Mouse (Mus musculus) embryonic fibroblast, embryonic 13.5 days (primary cell): ENCODE data around the gene Gm16253.

Experiments used
- CTCF ChIP-seq: IDR thresholded peaks from 2 replicates; pipeline ENCODE4 v1.5.1; 2011; ENCODE audit warnings: mild to moderate bottlenecking, control low read depth, low read length, moderate library complexity, borderline replicate concordance; ENCODE audit not compliant: insufficient read depth
- POLR2A ChIP-seq: IDR thresholded peaks from 2 replicates; pipeline ENCODE4 v1.6.1; 2011; ENCODE audit warnings: low read depth, mild to moderate bottlenecking, control low read depth, low read length, moderate library complexity

DNA sequence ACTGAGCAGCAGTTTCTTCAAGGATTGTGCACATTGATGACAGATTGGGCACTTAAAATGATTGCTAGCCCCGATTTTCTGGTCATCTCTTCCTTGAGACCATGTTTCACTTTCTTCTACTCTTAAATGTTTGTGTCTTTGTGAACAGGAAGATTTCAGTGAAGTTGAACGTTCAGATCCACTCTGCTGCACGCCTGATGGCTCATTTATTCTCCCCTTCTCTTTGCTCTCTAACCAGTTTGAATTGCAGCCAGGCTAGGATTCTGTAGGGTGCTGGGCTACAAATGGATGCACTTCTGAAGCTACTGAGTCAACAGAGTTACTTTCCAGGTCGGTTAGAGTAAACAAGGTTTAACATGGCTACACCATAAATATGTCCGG lies 25.9 kb downstream of the Gm16253 start:
- TF ChIP-seq CTCF (no peak), POLR2A (no peak; the same call in 1 of the 2 replicates)
